ENCODE assay signal across 7 mouse cellular contexts in the genomic region with DNA sequence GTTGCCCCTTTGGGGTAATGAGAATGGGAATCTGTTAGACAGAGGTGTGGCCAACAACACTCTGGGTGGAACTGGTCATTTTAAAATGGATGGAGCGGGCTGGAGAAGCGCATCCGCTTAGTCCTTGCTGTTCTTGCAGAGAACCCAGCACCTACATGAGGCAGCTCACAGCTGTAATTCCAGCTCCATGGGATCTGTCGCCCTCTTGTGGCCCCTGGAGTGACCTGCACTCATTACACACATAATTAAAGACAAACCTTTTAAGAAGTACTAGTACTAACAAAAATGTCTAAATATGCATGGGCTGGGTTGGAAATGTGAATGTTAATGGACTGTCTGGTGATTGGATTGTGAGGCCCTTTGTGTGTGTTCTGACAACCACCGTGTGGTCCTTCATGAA. TPM values are rescaled to one million over a fixed set of nuclear protein-coding genes. Genes with fewer than 3 reads are reported as not detected.
A peak's percentile ranks its signal among the peaks of the same experiment; 100 is the strongest.
DNase-seq lines count a peak whose midpoint lies in the region; ATAC-seq and TF ChIP-seq lines count a peak whose summit lies in the region.

No protein-coding gene starts in this region.

- no peak overlapping the region for H3K9ac ChIP-seq in liver, embryonic 12.5 days

- peak; percentile 62 for TF ChIP-seq CTCF in cortical plate, adult 2 months (IDR thresholded peaks at IDR 0.05; ENCODE audit: extremely low read depth, insufficient read depth, low read length)

- ATAC-seq in liver, embryonic 12.5 days, result no peak

- no peaks in the 10 kb centered on the region for H3K9me3 ChIP-seq in liver, embryonic 12.5 days (replicated peaks)

- no peak overlapping the region for H3K27ac ChIP-seq in liver, embryonic 12.5 days
- no peak overlapping the region for H3K27ac ChIP-seq in cortical plate, adult 2 months (ENCODE audit: insufficient read depth, low read length)

- peaks cover 36% of the 10 kb centered on the region for H3K36me3 ChIP-seq in liver, embryonic 12.5 days

- H3K4me1 ChIP-seq in liver, embryonic 12.5 days, result no peaks in the 10 kb centered on the region
- no peaks in the 10 kb centered on the region for H3K4me1 ChIP-seq in cortical plate, adult 2 months (ENCODE audit: control insufficient read depth, insufficient read depth, low read length)

- no peak overlapping the region for H3K4me3 ChIP-seq in liver, embryonic 12.5 days
- H3K4me3 ChIP-seq in cortical plate, adult 2 months (ENCODE audit: insufficient read depth, low read length), result no peak overlapping the region

- H3K27me3 ChIP-seq in liver, embryonic 12.5 days (replicated peaks), result no peaks in the 10 kb centered on the region

- no peak for TF ChIP-seq POLR2A in cortical plate, adult 2 months (IDR thresholded peaks at IDR 0.05; ENCODE audit: extremely low read depth, insufficient read depth, low read length)

- no peak overlapping the region for H3K4me2 ChIP-seq in liver, embryonic 12.5 days

- WGBS in liver, embryonic 12.5 days (ENCODE audit: insufficient replicate concordance), result 49% methylated on average over 5 of the region's 5 CpGs

- DNase-seq in liver, result peak; percentile 70
- peak; percentile 77 for DNase-seq in NIH3T3 (ENCODE audit: low read depth)
- peak; percentile 47 for DNase-seq in lung, postnatal 14 days
- peak; percentile 70 for DNase-seq in thymus, postnatal 25 days
- no peak for DNase-seq in frontal cortex, postnatal 25 days (ENCODE audit: low spot score in 2 of 2)

RNA-seq across cellular contexts. Expression of a gene that starts 11.7 kb away (rescaled TPM):
- polyA plus RNA-seq in liver, embryonic 12.5 days (2016; fragmentation: Nextera tagmentation; extraction: Ambion mirVana), result 4.0 and 4.6 TPM in 2 replicates
- polyA plus RNA-seq in cortical plate, adult 2 months (2012; rRNA removed), result 7.1 and 8.5 TPM in 2 replicates

RNA-seq across cellular contexts. Expression of a gene that starts 49.3 kb away (rescaled TPM):
- 2.6 and 2.9 TPM in 2 replicates for polyA plus RNA-seq in liver, embryonic 12.5 days (2016; fragmentation: Nextera tagmentation; extraction: Ambion mirVana)
- 7.2 and 9.6 TPM in 2 replicates for polyA plus RNA-seq in cortical plate, adult 2 months (2012; rRNA removed)

RNA-seq across cellular contexts. Expression of a gene that starts 49.3 kb away (rescaled TPM):
- polyA plus RNA-seq in liver, embryonic 12.5 days (2016; fragmentation: Nextera tagmentation; extraction: Ambion mirVana), result 3.0 and 3.3 TPM in 2 replicates
- polyA plus RNA-seq in cortical plate, adult 2 months (2012; rRNA removed), result 6.1 and 6.3 TPM in 2 replicates

Comparison
In these comparisons a context has a peak if more than half of its experiments do, and no peak if none do; other contexts are left out.
1. DNase-seq: peak in liver (single experiment), NIH3T3 (single experiment), lung, postnatal 14 days (single experiment) and thymus, postnatal 25 days (single experiment); none in frontal cortex, postnatal 25 days (0 of 2).